Mouse (Mus musculus): ENCODE data around the gene Tenm4. TPM values are rescaled to one million over a fixed set of nuclear protein-coding genes. Genes with fewer than 3 reads are reported as not detected.
A peak's percentile ranks its signal among the peaks of the same experiment; 100 is the strongest.

The Tenm4 gene
- polyA plus RNA-seq, 1 experiment: 30.7 TPM

GRCm38 (mm10) chr7:96734315-96735058, 563.4 kb downstream of the Tenm4 start:
- no peak for DNase-seq (ENCODE audit: low read depth)

DNA sequence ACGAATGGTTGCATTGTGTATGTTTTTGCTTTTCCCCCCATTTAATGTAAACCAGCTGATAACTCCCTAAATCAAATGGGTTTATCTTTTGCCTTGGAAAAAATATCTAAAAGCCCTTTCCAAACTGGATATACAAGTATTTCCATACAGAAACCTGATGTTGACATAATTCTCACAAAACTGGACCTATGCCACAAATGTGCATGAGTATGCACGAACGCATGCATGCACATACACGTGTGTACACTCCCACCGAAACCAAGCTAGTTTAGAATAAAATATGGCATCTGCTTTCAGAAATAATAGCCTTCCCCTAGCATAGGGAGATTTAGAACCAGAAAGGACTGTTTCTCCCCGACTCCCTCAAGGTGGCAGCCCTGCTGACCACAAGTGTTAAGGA, 569.6 kb downstream of the Tenm4 start:
- DNase-seq (ENCODE audit: low read depth): no peak

- DNase-seq (ENCODE audit: low read depth): no peak
Measured at GRCm38 (mm10) chr7:96742221-96742620, 571.2 kb downstream of the Tenm4 start.

DNA sequence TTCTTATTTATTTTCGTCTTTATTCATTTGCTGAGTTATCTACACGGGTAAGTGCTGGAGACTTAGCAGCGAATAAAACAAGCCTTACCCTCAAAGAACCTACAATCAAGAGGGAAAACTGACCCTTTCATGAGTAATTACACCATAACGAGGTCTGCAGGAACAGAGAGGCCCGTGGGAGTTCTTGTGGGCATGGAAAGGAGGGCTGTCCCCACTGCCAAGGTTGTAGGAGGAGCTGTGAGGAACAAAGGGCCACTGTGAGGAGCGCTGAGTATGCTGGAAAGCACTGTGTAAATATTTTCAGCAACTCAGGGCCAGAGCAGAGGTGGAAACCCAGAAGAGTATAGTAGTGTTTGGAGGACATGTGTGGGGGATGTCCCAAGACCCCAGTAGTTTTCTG, 574.9 kb downstream of the Tenm4 start:
- DNase-seq (ENCODE audit: low read depth): peak; percentile 26

DNA sequence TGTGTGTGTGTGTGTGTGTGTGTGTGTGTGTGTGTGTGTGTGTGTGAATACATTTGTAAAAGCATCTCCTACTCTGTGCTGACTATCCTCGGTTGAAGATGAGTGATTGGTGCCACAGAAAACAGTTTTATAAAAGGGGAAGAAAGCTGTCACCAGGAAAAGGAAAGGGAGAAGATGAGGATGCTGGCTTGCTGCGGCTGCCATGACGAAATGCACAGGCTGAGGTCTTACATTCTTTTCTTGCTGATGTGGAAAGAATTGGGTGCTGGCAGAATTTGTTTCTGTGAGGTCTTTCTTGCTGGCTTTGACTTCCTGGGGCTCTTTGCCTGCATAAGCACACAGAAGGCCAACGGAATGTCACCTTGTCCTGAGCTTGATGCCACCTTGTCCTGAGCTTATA, 575.7 kb downstream of the Tenm4 start:
- no peak for DNase-seq (ENCODE audit: low read depth)

- no peak for DNase-seq (ENCODE audit: low read depth)
Measured at GRCm38 (mm10) chr7:96748538-96749045, 577.5 kb downstream of the Tenm4 start.

GRCm38 (mm10) chr7:96749753-96750152, 578.7 kb downstream of the Tenm4 start:
- DNase-seq (ENCODE audit: low read depth): no peak

GRCm38 (mm10) chr7:96751236-96751635, 580.2 kb downstream of the Tenm4 start:
- peak; percentile 79 for DNase-seq (ENCODE audit: low read depth)

DNA sequence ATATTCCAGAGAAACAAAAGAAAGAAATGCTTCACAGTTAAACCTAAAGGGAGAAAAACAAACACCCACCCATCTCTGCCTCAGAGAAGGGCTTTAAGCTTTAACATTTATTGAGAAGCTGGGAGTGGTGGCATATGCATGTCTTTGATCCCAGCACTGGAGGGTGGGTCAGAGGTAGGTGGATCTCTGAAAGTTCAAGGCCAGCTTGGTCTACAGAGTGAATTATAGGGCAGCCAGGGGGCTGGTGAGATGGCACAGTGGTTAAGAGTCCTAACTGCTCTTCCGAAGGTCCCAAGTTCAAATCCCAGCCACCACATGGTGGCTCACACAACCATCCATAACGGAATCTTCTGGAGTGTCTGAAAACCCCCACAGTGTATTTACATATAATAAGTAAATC, 581.7 kb downstream of the Tenm4 start:
- DNase-seq (ENCODE audit: low read depth): no peak

DNA sequence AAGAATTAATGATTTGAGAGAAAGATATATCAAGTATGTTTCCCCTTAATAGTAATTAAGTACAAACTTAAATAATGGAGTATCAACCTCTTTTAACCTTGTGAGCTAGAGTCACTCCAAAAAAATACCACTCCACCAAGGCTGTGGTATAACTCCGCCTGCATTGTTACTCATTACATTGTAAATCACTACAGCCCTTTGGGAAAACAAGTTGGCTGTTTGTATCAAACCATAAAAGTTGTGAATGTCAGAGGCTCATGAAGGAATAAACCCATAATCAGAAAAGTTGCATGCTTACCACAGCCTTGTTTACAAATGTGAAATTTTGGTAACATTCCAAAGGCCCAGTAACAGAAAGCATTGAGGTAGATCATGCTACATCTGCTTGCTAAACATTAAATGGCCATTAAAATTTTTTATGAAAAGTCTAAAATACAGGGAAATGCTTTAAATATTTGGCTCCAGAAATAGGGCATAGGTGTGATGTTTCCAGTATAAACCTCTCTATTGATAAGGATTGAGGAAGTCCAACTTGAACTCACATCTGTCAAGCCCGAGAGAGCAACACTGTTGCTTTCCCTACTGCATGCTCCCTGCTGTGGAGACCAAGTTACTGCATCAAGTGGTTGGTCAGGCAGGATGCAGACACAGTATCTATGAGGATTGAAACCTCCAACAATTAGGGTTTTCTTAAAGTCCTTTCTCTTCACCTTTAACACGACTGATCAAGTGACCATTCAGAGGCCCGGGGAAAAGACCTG, 582.5 kb downstream of the Tenm4 start:
- no peak for DNase-seq (ENCODE audit: low read depth)

DNA sequence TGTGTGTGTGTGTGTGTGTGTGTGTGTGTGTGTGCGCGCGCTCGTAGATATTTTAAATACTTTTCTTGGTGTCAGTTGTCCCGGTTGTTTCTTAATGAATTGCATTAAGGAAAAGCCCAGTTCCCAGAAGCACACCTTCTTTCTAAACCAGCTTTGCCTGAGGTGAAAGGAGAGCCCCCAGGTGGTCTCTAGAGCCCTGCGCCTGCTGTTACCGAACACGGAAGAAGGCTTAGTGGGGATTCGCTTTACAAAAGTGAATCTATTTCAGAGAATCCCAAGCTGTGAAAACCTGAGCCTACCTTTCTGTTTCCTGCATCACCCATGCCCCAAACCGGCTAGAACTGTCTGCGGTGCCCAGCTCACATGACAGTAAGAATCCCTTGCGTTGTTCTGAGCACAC, 583.1 kb downstream of the Tenm4 start:
- no peak for DNase-seq (ENCODE audit: low read depth)

DNA sequence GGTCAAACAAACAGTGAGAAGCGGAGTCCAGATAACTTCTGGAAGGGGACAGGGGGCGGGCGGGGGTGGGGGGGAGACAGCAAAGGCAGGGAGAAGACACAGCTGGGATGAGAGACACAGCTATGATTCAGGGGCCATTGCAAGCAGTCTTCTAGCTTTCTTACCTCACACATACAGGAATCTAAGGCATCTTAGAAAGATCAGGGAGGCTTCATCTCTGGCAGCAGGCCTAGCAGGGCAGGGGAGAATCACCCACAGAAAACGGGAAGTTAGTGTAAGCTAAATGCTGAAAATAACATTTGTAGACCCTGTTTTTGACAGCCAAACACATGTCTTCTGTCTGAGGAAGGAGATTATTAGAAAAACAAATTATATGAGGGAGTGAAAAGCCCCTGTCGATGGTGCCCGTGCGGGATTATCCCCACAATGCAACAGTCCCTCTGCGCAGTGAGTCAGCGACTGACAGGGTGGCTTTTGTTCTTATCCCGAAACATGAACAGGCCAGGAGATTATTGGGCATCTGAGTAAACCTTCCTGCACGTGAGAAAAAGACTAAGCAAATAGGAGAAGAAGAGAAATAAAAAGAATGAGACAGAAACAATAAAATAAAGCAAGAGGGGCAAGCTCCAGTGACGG, 584.5 kb downstream of the Tenm4 start:
- no peak for DNase-seq (ENCODE audit: low read depth)

- no peak for DNase-seq (ENCODE audit: low read depth)
Measured at GRCm38 (mm10) chr7:96756104-96756742, 585.2 kb downstream of the Tenm4 start.

DNA sequence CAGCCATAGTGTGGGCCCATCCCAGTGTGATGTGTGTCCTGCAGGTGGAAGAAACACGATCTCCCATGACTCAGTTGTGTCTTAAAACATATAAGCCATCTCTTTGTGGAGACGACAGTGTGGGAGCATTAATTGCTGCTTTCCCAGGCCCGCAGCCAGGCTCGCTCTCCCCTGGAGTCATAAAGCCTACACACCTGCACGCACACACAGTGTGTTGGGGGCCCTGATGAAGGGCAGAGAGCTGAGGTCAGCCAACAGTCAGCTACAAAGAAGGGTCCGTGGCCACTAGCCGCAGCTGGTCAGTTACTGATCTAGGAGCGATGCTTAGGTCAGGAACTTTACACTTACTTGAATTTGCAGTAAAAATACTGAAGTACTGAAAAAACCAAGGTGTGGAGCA, 586.0 kb downstream of the Tenm4 start:
- DNase-seq (ENCODE audit: low read depth): no peak

DNA sequence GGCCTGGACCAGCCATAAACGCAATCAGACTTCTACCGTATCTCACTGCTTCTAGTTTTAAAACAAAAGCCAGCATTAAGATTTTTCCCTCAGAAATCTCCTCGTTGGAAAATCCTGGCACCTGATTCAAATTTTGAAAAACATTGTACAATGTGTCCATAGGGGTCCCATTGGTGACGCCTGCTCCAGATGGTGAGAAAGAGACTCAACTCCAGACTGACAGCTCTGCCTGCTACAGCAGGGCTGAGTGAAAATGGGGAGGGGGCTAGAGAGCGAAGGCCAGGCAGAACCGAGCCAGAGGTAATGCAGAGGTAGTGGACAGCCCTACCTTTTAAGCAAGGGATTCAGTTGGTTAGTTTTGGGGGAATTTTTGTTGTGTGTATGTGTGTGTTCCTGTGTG, 589.2 kb downstream of the Tenm4 start:
- no peak for DNase-seq (ENCODE audit: low read depth)

DNA sequence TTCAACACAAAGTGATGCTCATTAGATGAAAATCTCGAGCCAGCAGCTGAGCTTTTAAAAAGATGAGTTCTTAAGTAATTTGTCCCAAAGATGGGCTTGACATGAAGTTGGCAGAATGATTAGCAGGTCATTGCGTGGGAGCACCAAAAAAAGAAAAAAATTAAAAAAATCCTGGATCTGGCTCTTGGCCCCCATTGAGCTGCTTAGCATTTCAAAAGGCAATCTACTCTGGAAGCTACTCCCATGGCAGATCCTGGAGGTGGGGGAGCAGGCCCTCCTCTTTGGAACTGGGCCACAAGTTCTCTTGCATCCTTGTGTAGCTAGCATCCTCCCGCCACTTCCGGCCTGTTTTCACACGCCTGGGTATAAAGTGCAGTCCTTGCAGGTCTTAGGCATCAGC, 590.1 kb downstream of the Tenm4 start:
- no peak for DNase-seq (ENCODE audit: low read depth)

DNA sequence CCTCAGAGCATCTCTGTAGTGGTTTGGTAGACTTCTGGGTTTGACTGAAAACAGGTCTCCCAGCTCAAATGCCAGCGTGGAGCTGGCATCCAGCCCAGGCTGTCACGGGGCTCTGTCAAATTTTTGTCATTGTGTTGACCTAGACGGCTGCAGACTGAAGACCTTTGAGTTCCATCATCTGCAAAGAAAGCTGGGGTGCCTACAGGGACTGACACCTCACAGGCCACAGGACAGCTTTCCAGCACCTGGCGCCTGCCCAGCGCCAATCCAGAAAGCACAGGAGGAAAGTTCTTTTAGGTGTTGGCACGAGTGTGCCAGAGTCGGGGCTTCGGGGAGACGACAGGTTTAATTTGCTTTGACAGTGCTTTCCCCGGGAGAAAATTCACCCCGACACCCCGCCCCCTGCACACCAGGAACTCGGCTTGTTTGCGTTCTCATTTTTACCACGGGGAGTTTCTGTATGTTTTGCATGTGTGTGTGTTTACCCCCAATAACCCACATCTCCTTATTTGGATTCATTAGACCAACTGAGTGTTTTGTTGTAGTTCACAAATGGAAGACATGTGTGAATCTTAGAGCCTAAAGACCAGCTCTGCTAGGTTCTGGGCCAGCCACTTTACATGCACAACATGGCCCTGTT, 594.4 kb downstream of the Tenm4 start:
- DNase-seq (ENCODE audit: low read depth): no peak

GRCm38 (mm10) chr7:96767090-96767489, 596.0 kb downstream of the Tenm4 start:
- no peak for DNase-seq (ENCODE audit: low read depth)

DNA sequence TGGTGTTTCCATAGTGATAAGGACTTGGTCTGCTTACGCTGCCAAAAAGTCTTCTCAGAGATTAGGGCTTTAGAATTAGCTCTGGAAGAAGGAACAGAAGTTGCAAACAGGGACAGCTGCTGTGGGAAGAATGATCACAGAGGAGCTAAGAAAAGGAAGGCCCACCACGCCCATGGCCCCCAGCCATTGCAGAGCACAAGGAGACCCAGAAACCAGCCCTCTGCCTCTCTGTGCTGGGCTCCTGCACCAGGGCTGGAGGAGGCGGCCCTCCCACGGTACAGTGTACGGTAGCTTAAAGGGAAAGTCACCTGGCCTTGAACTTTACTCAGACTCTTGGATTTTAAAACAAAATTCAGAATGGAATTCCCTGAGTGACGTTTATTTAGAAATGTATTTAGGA, 597.7 kb downstream of the Tenm4 start:
- DNase-seq (ENCODE audit: low read depth): no peak

DNA sequence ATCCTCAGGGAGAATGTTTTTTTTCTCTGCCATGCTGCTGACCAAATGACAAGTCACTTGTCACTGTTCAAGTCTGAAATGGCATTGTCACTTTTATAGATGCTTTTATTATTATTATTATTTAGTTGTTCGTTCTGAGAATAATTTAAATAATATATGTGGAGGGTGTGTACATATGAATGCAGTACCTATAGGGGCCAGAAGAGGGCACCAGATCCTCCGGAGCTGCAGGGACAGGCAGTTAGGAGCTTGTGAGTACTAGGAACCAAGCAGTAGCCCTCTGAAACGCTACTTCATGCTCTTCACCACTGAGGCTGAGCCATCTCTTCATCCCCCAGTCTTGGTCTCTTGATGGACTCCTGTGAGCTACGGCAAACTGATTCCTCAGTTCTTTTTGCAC, 598.7 kb downstream of the Tenm4 start:
- DNase-seq (ENCODE audit: low read depth): no peak

DNA sequence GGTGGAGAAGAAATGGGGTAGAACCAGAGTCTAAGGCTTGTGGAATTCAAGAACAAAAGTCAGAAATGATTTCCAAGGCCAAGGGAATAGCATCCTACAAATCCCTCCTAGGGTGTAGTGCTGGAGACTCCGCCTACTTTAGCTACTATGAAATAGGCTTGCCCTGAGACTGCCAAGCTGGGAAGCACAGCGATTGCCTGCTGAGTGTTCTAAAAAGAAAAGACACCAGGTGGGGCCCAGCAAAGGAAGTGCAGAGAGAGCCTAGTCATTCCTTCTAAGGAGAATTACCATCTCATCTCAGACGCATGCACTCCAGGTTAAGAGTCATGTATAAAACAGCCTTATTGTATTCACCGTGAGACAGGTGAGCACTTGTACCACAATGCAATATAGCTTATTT, 601.9 kb downstream of the Tenm4 start:
- DNase-seq (ENCODE audit: low read depth): no peak
